Mouse (Mus musculus) spleen, adult 10 weeks (tissue): Measurements from ENCODE around the gene Klrb1a. TPM values are rescaled to one million over a fixed set of nuclear protein-coding genes. Genes with fewer than 3 reads are reported as not detected.

Experiments used
- polyA plus RNA-seq: library from polyadenylated mRNA; stranded (reverse); fragments of 350-450 nt; fragmentation: Illumina TruSeq; extraction: RNeasy Lipid Tissue Mini Kit (QIAGEN cat#74804); gene quantifications from one replicate; pipeline ENCODE4 v1.2.3, GENCODE M21; 2015; ENCODE audit warnings: low replicate concordance; ENCODE audit not compliant: insufficient read depth

The Klrb1a gene
- 4.5 TPM for polyA plus RNA-seq

GRCm38 (mm10) chr6:128623433-128623832 is at the start of gene Klrb1a:
Klrb1a (minus strand) TSS chr6:128623533.

GRCm38 (mm10) chr6:128662206-128662605 is 38.9 kb upstream of the Klrb1a start, which contains the start of gene Clec2h:
Clec2h (plus strand) TSS chr6:128662385.

DNA sequence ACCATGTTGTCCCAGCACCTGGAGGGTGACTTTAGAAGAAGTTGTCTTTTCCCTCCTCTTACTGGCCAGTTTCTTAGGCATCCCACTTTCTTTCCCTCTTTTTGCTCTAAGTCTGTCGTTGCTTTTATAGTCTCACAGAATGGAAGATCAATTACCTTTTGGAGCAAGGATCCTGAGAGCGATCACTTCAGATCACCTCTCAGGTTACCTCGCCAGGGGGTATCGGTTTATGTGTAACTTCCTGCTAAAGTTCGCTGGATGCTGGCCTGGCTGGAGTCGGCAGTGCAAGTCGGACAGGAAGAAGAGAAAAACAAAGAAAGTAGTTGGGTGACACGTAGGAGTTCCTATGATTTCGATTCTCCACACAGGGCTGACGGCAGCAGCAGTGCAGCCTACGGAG is 41.8 kb downstream of the Klrb1a start, which contains the start of gene A2ml1:
Gene A2ml1, minus strand, starts transcription at position 101 of the 400 bp plus-strand sequence.

Other genes with a start within 250 kb of the Klrb1a start
- gene Tex52, start 248.1 kb downstream of the Klrb1a start, polyA plus RNA-seq = 0.29 TPM
- gene Gm44596, start 248.0 kb downstream of the Klrb1a start, polyA plus RNA-seq = not detected
- gene Nrip2, start 224.2 kb downstream of the Klrb1a start, polyA plus RNA-seq = 0.33 TPM
- gene Itfg2, start 198.6 kb downstream of the Klrb1a start, polyA plus RNA-seq = 19.2 TPM
- gene Fkbp4, start 184.9 kb downstream of the Klrb1a start, polyA plus RNA-seq = 70.2 TPM
- not detected for gene Pzp, start 96.8 kb downstream of the Klrb1a start, polyA plus RNA-seq
- not detected for gene A2ml1, start 41.9 kb downstream of the Klrb1a start, polyA plus RNA-seq
- not detected for gene Clec2h, start 38.9 kb upstream of the Klrb1a start, polyA plus RNA-seq
- 2.2 TPM for gene Klrb1, start 99.5 kb upstream of the Klrb1a start, polyA plus RNA-seq
- gene Klrb1c, start 165.7 kb upstream of the Klrb1a start, polyA plus RNA-seq = 27.6 TPM
- gene Gm44511, start 202.8 kb upstream of the Klrb1a start, polyA plus RNA-seq = 1.7 TPM
- 6.6 TPM for gene Klrb1b, start 202.8 kb upstream of the Klrb1a start, polyA plus RNA-seq